Mouse (Mus musculus) embryo, embryonic 10.5 days (tissue): ENCODE results near the gene Caps2.
"Not testable (repeated sequence)": the region's sequence is repeated elsewhere in the genome, so short reads cannot be mapped to it uniquely, and the experiment has no call there.

Experiments used
- DNase-seq: peaks from one replicate; pipeline ENCODE4 v3.0.0-alpha.2; 2015; ENCODE audit warnings: low spot score

Caps2 gene

GRCm38 (mm10) chr10:112163168-112163766 lies at the start of gene Caps2:
Caps2 (plus strand) TSS chr10:112163621.
- DNase-seq = peak; percentile 85

- not testable (repeated sequence) for DNase-seq
These were observed 38.3 kb upstream of the Caps2 start for GRCm38 (mm10) chr10:112125090-112125489.

- not testable (repeated sequence) for DNase-seq
These were observed 35.7 kb upstream of the Caps2 start for GRCm38 (mm10) chr10:112127682-112128230.

DNA sequence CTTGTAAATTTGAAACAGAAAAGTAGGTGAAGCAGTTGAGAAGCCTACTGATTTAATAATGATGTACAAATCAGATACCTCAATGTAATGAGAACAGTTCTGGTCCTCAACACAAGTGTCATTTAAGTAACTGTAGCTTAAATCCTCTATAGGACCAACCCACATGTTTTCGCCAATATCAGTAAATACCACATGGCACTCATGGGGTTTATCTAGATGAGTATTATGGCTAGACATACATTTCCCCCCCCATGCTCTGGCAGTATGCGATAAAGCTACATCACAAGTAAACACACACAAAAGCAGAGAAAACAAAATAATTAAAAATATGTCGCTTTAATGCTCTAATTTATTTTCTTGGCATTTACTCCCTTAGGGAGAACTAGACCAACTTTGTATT lies 31.2 kb upstream of the Caps2 start:
- DNase-seq = no peak

DNA sequence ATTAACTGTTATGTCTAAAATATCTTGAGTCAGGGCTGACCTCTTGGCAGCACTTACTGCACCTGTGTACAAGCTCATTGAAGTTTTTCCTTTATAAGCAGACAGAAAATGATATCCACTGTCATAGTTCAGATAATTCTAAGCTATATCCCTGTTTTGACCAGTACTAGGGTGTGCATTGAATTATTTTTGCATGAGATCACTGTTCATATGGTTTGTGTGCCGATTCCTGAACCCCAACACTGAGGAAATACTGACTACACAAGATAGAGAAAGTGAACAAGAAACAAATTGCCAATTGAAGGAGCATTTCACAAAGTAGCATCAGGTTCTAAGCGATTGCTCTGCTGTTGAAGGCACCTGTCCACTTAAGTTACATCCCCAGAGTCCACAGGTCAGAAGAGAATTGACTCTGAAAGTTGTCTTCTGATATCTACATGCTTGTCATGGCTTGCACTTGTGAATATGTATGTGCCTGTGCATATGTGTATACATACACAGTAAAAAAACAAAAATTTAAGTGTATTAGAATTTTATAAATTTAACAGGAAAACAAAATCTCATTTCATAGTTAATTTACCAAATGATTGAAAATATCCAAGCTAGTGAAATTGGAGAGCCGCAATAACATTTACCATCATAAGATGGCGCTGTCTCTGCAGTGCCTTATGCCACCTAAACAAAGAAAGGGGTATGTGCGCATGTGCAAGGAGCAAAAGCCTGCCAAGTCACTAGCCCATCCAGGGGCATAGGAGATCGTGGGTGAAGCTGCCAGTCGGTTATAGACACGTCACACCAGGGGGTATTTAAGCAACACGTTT lies 25.2 kb upstream of the Caps2 start:
- DNase-seq = peak; percentile 89

DNA sequence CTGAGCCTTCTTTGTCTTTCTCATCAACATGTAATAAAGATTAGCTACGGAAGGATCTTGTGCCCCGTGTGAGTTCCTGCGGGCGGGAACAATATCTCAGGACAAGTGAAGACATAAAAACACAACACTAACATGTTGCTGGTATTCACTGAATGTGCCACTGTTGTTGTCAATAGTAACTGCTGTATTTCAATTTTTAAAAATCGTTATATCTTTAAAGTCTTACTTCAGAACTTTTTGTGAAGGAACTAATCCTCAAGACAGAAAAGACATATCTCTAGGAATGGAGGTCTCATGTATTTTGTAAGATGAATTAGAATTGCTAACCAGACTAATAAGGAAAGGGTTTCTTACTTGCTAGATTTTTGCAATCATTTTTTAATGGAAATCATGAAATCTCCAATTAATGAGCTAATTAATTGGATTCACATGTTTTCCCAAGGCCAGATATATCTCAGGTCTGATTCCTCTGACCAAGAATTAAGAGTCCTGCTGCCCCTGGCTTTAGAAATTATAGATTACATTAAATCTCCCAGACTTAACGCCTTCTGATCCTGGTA lies 24.5 kb upstream of the Caps2 start:
- DNase-seq = no peak

GRCm38 (mm10) chr10:112139834-112140233 lies 23.6 kb upstream of the Caps2 start:
- DNase-seq = peak; percentile 20

DNA sequence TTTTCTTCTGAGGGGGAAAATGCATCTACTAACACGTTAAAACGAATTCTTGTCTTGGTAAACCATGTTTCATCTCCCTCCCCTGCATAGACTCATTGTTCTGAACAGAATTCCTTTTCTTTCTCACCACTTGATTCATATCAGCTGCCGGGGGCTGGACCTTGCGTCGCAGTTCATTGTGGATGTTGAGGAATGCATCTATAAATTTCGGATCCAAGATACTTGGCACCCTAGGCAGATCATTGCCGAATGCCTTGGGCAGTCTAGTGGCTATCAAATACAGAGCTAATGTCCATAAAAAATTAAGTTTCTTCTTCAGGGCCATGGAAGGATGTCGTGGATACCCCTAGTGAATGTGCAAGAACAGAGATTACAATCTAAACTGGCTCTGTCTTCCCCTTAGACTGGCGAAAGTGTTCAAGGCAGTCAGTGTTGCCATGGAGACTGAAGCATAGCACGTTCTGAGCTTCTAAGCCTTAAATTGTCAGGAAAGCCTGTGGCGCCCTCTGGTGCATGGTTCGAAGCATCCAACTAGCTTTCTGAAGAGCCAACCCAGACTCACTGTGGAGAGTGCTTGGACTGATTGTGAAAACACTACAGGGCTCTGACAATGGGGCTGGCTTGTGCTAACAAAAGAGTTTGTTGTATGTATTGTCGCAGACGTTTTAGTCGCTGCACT lies 3.4 kb upstream of the Caps2 start, which contains the start of gene Glipr1l3:
TSS of gene Glipr1l3 (minus strand) at position 446 of the 679 bp plus-strand sequence.
- peak; percentile 98 for DNase-seq

GRCm38 (mm10) chr10:112177027-112177426 lies 13.6 kb downstream of the Caps2 start:
- not testable (repeated sequence) for DNase-seq

- not testable (repeated sequence) for DNase-seq
These were observed 30.5 kb downstream of the Caps2 start for GRCm38 (mm10) chr10:112193919-112194318.

DNA sequence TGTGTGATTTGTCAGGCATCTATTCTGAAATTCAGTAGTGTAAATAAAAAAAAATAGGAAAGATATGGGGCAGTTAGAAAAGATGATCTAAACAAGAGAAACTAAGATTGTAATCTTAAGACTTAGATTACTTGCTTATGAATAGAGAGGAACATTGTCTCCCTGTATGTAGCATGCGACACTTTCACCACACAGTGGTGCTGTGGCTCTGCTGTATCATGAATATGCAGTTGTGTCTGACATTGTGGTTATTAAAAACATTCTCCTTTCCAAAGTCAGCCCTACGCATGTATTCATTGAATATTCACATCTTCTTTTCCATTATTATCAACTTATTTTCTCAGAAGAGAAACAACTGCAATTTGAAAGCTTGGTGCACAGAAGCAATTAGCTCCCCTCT lies 40.0 kb downstream of the Caps2 start:
- DNase-seq = peak; percentile 41

DNA sequence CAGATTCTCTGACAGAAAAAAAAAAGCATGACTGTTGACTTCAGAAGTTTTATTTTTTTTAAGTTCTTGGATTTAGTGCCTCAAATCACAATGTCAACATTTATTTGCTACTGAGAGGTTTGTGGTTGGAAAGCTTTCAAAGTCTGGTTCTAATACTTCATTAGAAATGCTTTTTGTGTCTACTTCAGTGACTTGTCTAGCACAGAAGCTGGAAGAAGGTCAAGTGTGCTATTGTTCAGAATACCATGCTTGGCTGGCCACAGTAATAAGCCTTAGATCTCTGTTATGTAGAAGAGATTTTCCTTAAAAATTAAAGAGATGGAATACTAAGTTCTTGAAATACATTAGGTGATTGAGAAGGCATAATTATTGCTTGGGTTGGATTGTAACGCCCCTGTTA lies 63.7 kb downstream of the Caps2 start:
- DNase-seq = no peak

DNA sequence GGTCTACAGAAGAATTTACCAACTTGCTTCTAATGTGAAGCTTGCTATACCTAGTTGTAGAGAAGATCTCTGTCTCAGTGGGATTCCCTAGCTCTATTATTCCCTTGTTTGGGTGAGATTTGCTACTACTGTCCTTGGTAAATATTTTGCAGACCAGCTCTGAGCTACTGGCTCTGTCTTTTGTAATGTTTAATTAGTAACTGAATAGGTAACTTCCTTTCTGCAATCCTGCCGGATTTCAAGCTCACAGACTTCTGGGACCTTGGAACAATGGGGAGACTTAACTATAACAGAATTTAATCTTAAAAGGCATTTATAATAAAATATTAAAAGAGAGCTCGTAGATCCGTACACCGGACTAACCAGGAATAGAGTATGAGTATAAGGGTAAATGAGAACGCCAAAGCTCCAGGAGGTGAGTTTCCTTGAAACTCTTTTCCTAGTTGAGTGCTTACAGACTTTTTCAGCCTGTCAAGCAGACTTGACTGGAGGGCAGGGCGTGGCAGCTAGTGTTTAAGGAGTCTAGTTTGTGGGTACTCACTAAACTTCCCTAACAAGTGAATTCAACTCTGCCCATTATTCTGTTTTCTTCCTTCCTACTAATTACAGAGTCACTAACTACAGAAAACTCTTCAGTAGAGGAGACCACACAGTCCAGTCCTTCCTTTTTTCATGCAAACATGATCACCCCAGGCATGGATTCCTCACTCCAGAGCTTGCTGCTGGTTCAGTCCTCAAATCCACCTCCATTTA lies 65.8 kb downstream of the Caps2 start:
- DNase-seq = not testable (repeated sequence)

DNA sequence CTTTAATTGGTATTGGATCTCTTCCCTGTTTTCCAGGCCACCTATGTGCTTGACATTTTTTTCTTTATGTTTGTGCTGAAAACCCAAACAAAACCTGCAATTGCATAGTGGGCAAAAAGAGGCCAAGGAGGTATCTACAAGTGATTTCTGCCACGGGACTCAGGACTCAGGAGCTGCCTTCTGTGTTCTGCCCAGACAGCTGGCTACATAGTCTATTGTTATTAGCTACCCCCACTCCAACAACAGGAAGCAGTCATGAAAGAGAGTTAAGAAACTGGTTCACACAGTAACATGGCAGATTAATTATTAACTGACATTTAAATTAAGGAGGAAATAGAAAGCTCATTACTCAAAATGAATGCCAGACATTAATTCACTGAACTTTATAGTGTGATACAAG lies 69.3 kb downstream of the Caps2 start:
- DNase-seq = not testable (repeated sequence)

GRCm38 (mm10) chr10:112235396-112235940 lies 72.0 kb downstream of the Caps2 start:
- not testable (repeated sequence) for DNase-seq

- no peak for DNase-seq
These were observed 84.9 kb downstream of the Caps2 start for GRCm38 (mm10) chr10:112248273-112248672.

- DNase-seq = no peak
These were observed 100.0 kb downstream of the Caps2 start for GRCm38 (mm10) chr10:112263467-112263866.
